Mouse (Mus musculus) heart, postnatal 4 days (tissue): ENCODE measurements around the gene Nckap5. TPM values are rescaled to one million over a fixed set of nuclear protein-coding genes. Genes with fewer than 3 reads are reported as not detected.

Source experiments
- DNase-seq: peaks from one replicate; pipeline ENCODE4 v3.0.0; 2021
- total RNA-seq, 2 experiments: library from RNA; stranded (reverse); gene quantifications; 2 replicates each; pipeline ENCODE4 v1.2.3; 2021

Nckap5 gene
- total RNA-seq, 2 experiments from 2014 or later, result 19.1 to 20.4 TPM

DNA sequence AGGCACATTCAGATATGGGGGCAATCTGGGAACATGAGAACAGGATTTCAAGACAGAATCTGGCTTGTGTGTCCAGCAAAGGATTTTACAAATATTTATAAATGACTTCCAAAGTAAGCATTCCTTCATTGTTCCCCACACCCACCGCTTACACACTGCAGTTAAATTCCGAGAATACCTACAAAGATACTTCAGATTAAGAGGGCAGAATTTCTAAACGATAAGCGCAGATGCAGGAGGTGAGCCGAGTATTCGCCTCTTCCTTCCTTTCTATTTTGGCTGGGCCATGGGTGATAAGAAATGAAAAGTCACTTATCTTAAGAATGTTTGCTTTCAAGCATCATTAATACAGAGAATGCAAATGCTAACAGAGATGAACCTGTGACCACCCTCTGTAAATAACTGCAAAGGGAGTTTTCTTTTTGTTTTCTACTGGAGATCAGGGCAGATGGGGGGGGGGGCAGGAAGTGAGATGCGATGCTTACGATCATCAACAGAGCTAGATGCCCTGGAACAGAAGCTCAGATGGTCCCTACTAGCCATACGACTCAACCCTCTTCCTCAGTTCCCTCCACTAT lies 213.0 kb downstream of the Nckap5 start:
- DNase-seq, result no peak

DNA sequence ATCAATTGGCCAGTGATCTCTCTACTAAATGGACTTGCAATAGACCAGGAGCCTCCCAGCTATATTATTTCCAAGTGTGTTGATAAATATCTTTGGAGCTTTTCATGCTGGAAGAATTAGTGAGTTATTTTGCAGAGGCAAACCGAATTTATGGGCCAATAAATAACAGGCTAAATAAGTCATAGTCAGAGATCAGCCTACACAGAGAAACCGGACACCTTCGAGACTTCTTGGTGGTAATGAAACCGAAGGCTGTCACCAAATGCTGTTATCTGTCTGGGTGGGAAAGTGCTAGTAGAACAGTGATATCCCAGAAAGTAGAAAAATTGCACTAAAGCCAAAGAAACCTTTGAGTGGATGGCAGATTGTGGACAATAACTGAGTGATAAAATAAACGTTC lies 213.6 kb downstream of the Nckap5 start:
- DNase-seq, result no peak

DNA sequence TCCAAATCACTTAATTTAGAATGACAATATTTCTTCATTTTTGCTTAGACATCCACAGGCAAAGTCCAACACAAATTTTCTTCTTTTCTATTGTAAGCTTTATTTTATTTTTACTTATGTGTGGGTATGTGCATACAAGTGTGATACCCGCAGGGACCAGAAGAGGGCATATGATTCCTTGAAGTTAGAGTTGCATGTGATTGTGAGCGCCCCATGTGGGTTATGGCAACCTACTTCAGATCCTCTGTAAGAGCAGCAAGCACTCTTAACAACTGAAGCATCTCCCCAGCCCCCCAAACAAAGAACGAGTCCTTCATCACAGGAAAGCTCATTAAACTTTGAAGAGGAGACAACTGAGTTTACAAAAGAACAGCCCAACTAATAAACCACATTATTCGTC lies 217.7 kb downstream of the Nckap5 start:
- DNase-seq, result no peak

DNA sequence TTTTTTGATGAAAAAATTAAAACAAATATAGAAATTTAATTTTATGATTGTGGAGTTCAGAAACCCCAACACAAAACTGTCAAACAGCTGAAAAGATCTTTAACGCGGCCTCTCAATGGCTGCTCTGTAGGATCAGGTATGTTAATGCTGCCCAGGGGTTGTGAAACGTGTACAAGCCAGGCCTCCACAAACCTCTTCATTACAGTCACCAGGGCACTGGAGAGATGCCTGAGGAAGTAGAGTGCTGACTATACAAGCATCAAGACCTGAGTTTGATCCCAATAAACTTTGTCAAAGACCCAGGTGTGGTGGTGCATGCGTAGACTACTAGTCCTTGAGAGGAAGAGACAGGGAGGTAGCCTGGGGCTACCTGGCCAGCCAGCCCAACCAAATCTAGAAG lies 222.0 kb downstream of the Nckap5 start:
- DNase-seq, result no peak

DNA sequence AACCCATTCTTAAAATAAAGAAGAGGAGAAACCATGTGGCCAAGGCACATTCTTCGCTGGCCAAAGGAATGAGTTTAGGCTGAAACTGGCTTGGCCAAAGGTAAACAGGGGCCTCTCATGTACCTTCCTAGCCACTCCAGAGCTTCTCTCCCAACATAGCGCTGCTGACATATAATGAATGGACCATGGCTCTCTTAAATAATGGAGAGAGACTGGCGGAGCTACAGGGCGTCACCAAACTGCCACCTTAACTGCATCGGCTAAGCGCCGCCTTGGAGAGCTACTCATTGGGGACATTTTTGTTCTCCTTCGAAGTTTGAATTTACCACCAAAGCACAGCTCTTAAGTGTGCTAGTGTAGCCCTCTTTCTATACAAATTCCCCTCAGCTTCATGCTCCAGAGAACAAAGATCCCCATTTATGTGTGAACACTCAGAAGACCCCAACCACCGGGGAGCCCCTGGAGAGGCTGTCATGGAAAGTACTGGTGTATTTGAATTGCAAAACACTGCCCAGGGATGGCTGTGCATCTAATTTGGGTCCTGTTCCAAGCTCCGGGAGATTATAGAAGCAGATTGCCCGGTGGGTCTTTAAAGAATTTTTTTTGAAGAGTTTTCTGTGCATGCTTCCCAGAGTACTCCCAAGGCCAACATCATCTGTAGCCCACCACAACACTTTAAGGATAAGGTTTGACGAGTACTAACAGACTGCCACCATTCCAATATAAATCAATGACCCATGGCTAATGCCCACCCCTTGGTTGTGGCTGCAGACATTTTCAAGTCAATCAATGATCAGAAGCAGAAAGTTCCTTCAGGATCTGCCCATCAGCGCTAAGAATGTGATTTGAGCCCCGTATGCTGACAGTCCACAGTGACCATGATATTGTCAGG lies 224.2 kb downstream of the Nckap5 start:
- no peak for DNase-seq

DNA sequence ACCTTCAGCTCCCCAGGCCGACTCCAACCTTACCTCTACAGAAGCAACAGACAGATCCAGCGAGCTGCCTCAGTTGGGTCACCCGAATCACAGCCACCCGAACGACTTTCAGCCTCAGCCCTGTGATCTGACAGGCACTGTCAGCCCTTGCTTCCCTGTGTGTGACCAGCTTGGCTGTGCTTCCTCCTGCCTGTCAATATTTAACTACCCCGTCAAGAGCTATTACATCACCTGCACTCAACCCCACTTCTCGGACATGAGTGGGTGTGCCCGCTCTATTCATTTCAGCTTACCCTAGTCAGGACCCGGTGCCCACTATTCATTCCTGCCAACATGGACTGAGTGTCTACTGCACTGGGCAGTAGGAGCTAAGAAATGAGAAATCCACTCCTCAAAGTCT lies 226.0 kb downstream of the Nckap5 start:
- no peak for DNase-seq

DNA sequence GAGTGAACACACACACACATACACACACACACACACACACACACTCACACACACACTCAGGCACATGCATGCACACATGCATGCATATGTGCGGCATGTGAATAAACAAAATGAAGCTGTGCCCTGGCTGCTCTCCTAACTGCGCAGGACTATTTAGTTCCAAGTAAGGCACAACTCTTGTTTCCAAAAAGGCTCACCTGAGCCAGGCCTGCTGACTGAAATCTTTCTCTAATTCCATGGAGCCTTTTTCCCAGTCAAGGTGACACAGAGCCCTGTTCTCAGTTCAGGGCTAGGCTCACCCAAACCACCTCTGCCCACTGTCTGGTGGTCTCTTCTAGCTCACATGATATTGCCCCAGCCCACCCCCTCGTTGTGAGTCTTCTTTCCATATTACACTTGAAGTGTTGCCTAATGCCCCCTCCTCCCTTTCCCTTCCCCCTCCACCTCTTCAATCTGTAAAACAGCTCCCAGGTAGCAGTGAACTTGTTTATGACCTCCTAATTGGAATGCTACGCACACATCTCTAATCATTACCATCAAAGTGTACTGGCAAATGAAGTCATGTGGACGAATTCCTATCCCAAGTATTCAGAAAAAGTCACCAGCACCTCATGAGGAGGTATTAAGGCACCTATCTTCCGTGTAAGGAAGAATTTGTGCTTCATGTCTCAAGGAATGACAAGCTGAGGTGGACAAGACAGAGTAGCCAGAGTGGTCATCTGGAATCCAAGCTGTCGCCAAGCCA lies 226.7 kb downstream of the Nckap5 start:
- DNase-seq, result no peak

DNA sequence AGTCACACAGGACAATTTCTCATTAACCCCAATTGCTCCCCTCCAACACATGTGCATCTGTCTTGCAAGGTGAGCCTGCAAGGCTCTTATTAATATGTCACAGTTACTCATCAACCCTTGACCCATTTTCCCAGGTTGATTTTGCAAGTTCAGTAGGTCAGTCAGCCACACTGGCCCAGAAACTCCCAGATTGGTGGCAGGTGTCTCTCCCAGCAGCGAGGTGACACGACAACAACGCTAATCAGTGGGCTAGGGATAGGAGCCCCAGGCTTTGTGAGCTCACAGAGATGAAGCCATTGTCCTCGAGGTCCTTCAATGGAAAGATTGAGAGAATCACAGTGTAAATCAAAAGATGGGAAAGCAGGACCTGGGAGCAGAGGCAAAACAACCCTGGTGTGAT lies 230.0 kb downstream of the Nckap5 start:
- DNase-seq, result no peak

DNA sequence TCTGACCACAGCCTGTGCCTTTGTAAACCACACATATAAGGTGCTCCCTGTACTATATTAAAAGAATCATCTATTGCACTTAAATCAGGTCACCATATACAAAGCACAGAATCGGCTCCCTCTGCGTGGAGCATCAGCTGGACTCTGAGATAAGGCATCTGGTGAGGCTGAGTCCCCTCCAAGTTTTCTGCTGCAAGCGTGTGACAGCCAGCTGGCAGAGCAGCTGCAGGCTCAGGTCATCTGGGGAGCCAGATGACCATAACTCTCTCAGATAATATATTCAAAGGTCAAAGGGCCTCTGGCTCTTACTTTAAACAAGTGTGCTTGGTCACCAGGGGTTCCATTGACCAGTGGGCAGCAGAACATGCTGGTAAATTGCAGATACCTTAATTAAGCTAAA lies 233.2 kb downstream of the Nckap5 start:
- DNase-seq, result peak; percentile 50

DNA sequence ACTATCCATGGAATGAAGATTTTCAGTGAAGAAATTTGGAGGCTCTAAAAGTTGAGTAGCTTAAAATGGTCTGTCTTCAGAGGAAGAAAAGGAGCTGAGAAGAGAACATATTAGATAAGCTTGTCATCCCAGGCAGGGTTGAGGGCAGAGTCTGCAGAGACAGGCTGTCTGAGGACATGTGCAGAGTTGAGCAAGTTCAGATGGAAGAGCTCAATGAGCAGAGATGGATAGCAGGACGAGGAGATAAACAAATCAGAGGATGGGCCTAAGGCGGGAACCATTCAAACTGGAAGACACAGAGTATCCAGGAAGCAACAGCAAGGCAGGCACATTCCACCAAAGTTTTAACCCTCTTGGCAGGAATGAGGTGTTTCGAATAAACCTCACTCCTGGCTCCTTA lies 235.8 kb downstream of the Nckap5 start:
- DNase-seq, result no peak

DNA sequence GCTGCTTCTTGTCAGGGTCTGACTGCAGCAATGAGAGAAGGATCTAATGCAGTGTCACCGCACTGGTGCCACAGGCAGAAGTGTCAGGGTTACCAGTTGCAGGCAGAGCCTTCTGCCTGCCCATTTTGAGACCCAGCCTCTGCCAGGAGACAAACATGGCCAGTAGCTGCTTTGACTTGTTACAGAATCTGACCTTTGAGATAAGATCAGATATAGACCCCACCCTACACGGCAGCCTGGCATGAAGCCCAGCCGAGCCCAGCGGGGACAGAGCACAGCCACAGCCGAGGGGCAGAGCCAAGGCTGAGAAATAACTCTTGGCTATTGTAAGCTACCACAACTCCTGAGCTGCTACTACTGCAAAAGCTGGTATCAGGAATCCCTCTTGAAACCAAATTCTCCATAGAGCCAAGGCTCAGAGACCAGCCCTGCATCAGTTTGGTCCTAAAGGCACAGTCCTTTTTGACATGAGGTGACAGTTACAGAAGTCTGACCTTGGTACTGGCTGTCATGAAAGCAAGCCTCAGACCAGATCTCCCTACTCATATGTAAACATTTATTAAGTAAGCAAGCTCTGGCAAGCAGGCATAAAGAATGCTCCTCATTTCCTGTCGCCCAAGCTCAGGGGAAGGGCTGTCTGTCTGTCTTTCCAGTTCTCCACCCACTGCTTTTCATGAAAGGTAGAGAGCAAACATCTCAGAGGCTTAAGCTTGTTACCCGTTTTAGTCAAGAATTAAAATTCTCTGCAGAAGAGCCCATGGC lies 237.4 kb downstream of the Nckap5 start:
- peak; percentile 46 for DNase-seq

DNA sequence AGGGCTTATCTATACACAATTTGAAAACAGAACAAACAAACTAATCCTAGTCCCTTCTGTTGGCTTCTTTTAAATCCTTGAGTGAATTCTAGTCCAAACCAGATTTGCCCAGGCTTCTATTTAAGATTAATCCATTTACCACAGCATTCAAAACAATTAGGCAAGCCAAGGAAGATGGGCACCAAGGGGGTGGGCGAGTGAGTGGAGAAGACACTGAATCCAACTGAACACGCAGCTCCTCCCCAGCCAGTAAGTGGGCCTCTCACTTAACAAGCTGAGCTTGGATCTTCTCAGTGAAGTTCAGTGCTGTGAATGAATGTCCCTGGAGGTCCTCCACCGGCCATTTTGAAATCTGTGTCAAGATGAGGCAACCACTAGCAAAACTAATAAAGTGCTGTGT lies 239.7 kb downstream of the Nckap5 start:
- no peak for DNase-seq

DNA sequence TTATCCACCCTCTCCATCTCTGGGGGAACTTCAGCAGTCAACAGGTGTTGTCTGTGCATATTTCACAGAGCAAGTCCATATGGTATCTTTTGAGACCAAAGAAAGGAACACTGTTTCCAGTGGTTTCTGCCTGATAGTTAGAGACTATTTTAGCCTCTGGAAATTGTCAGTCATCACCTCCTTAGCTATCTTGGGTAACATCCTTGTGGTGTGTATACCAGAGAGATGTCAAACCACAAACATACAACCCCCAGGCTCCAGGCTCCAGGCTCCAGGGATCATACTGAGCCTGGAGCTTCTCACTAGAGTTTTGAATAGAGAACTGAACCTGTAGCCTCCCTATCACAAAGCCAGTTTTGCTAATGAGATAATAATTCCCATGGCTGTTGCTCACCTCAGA lies 252.4 kb downstream of the Nckap5 start:
- DNase-seq, result no peak

DNA sequence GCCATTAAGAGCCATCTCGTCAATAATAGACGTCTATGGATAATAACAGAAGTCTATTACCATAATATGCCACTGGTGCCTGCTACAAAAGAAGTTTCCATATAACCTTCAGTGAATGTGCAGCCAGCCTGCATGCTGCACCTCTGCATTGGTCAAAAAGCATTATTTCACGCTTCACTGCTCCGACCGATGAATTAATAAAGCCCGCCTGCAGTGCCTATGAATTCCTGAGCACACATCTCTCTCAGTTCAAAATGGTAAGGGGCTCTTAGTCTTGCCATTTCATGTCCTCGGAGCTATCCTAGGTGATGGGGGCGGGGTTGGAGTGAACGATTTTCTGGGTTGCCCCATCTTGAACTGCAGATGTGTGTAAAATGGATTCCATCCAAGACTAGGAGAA lies 256.3 kb downstream of the Nckap5 start:
- no peak for DNase-seq

DNA sequence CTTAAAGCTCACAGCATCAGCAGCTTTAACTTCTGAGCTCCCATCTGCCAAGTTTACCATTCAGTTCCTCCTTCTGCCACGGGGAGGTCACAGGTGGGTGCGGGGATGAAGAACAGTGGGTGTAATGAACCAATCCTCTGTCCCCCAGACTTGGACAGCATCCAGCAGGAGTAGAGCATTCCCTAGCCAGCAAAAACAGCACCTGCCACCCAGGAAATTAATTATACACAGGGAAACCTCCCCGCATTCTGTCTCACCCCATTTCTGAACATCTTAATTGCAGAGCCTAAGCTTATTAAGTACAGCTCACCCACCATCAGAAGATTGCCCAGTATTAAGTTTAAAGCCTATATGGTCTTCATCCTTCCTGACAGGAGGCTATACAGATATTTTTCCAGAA lies 256.9 kb downstream of the Nckap5 start:
- no peak for DNase-seq

DNA sequence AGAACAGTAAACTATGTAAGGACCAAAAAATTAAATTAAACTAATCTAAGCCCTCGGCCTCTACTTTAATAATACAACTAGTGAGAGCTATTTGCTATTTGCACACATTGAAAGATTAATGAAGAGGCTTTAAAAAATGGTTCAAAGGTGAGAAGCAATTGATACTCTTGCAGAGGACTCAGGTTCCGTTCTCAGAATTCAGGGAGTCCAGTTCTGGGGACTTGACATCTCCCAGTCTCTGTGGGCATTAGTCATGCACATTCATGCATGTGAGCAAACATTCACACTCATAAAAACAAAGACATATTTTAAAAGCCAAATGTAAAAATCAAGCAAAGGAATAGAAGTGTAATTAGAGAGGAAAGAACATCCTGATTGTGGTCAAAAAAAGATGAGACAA lies 257.5 kb downstream of the Nckap5 start:
- DNase-seq, result no peak

DNA sequence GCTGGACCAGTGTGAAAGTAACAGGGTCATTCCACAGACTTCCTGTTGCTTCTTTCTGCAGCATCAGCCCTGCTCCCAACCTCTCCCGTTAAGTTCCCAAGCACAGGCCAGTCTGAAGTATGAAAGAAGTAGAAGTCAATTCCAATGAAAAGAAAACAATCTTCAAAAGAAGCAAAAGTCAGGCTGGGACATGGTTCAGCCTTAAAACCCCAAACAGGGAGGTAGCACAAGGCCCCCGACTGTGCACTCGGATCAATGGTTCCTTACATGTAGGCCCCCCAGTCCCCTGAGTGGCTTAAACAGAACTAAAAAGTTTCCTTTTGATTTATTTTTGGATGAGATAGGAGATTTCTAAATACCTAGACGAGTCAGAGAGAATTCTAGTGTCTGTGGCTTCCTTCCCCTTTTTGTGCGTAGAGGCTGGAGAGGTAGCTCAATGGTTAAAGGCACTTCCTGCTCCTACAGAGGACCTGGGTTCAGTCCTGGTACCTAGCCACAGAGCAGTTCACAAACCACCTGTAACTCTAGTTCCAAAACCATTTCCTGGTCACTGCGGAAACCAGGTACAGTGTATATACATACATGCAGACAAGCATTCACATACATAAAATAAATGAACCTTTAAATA lies 260.9 kb downstream of the Nckap5 start:
- no peak for DNase-seq

DNA sequence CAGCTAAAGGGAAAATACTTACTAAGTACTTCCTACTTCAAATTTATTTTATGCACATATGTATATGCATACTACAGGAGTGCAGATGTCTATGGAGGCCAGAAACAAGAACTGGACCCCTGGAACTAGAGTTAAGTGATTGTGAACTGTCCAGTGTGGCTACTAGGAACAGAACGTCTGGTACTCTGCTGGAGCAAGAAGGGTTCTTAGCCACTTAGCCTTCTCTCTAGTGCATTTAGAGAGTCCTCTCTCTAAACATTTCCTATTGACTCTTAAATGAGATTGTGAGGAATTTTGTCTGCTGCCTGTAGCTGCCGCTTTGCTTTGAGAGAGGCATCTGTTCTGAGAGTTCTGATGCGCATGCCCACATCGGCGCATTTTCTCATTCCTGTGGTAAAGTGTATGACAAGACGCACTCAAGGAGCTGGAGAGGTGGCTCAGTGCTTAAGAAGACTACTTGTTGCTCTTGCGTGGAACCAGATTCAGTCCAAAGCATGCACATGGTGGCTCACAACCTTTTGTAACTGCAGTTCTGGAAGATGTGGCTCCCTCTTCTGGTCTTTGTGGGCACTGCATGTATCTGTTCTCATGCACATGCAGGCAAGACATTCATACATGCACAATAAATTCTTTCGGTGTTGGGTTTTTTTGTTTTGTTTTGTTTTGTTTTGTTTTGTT lies 261.9 kb downstream of the Nckap5 start:
- DNase-seq, result peak; percentile 53

DNA sequence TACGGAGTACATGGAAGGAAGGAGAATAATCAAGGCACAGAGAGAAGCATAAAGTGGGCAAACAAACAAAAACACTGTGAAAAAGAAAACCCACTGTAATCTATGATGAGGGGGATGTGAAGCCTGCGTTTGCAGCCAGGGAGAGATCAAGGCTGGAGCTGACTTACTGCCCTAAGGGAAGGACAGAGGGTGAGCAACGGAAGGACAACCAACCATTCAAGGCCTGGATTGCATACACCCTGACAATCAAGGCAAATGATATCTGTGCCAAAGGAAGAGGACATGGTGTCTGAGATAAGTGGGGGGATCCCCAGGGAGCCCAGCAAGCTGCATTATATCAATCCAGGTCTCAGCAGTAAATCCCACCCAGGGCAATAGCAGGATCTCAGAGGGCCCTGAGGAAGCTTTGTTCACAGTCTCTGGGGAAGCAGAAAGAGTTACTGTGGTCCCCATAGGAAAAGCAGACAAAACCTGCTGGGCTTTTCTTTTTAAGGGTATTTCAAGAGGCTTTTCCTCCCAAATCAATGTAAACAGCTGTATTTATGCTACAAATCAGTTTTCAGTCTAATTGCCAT lies 265.4 kb downstream of the Nckap5 start:
- DNase-seq, result no peak

DNA sequence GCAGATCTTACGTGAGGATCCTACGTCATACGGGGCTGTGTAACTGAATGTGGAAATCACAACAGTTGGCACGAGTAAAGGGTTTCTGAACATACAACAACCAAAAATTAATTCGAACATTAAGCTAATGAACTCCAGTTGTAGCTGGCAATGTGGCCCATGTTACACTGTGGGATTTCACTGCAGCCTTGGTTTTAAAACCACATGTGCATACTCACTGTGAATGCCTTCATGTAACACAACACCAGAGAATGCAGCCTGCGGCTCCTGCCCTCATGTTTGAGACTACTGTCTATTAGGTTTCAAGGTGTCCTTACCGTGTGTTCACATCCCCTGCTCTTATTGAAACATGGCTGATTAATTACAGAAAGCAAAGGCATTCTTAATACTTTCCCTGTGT lies 269.7 kb downstream of the Nckap5 start:
- DNase-seq, result no peak

DNA sequence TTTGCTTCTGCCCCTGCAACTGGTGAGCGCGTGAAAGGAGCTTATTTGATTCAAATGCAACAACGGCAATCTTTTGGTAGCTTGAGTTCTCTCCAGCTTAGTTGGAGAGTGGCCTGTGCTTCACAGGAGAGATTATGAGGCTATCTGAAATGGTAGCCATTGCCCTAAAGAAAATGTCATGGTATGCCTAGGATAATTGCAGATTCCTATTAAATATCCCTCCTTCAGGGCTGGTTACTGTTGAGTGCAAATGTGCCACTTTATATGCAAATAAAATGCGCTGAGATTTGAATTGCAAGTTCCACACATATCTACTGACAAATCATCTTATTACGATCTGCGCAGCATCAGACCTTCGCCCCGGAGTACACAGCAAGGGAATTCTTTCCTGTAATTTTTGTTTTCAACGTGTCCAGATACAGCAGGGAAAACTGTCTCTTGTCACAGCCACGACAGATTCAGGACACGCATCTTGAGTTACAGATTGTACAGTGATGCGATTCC lies 272.8 kb downstream of the Nckap5 start:
- no peak for DNase-seq
